Mouse (Mus musculus) gastrocnemius, postnatal 4 days (tissue): ENCODE results near the gene Dkk3. TPM values are rescaled to one million over a fixed set of nuclear protein-coding genes. Genes with fewer than 3 reads are reported as not detected.
"Not testable (repeated sequence)": the region's sequence is repeated elsewhere in the genome, so short reads cannot be mapped to it uniquely, and the experiment has no call there.

Experiments
- DNase-seq, 2 experiments: peaks; one replicate each; pipeline ENCODE4 v3.0.0; 2021 to 2022; ENCODE audit warnings: low spot score in 2 of 2, mixed read lengths in 2 of 2
- total RNA-seq, 2 experiments: library from RNA; stranded (reverse); gene quantifications; 2 replicates each; pipeline ENCODE4 v1.2.3; 2021

The Dkk3 gene
- total RNA-seq, 2 experiments from 2014 or later = 15.8 to 20.6 TPM

GRCm38 (mm10) chr7:112172669-112173068, 13.8 kb upstream of the Dkk3 start:
- DNase-seq = no peak

- no peak for DNase-seq
Measured at GRCm38 (mm10) chr7:112169955-112170692, 11.3 kb upstream of the Dkk3 start.

GRCm38 (mm10) chr7:112165593-112165992, 6.7 kb upstream of the Dkk3 start:
- DNase-seq = no peak

GRCm38 (mm10) chr7:112165032-112165431, 6.2 kb upstream of the Dkk3 start:
- DNase-seq = not testable (repeated sequence)

DNA sequence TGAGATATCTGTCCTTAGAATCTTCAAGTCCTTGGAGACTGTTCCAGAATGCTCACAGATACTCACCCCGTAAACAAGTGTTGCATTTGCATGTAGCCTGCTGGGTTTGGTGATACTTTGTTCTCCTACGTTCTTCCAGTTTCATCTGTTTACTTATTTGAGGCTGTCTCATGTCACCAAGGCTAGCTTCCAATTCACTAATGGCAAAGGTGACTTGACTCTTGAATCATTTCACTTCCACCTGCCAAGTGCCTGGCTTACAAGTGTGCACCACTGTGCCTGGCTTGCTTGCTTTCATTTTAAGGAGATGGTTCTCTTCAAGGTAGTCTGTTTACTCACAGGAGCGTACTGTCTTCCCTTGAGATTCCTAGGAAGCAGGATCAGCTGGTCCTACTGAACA, 5.6 kb upstream of the Dkk3 start:
- no peak for DNase-seq

DNA sequence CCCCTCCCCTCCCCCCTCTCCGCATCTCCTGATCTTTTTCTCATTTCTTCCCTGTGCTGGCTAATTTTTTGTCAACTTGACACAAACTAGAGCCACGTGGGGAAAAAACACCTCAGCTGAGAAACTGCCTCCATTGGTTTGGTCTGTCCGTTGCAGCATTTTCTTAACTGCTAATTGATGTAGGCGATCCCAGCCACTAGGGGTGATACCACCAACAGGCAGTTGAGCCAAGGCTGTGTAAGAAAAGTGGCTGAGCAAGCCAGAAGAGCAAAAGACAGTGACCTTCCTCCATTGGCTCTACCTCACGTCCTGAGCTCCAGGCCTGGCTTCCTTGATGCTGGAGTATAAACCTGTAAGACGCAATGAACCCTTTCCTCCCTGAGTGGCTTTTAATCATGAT, 978 bp upstream of the Dkk3 start:
- no peak for DNase-seq

- DNase-seq = peak in 1 of 2 experiments; percentile 29
Measured at GRCm38 (mm10) chr7:112158316-112158741, 528 bp downstream of the Dkk3 start.

DNA sequence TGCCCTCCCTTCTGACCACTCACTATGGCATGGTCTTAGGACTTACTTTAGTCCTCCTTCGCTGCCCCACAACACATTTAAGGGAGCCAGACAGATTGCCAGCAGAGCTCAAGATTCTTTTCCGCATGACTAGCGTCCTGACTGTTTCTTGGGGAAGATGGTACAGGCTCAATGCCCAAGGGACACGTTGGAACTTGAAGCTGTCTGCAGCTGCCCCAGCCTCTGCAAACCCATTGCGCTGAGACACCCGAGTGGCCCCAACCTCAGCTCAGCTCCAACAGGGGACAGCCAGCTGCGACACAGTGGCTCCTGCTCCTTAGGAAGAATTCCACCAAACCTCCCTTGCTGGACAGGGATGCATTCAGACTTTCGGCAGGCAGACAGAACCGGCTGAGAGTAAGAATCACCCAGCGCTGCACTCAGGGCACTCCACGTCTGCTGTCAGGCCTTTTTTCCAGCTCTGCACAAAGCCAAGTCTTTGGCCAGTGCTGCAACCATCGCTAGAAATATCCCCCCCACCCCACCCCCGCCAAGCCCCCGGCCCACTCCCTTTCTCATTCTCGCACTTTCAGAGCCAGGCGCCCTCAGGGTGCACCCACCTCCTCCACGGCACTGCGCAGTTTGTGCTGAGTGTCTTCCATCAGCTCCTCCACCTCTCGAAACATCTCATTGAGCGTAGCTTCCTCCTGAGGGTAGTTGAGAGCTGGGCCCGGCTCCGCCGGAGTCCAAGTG, 1.1 kb downstream of the Dkk3 start:
- no peak for DNase-seq

- DNase-seq = no peak
Measured at GRCm38 (mm10) chr7:112155194-112155593, 3.7 kb downstream of the Dkk3 start.

DNA sequence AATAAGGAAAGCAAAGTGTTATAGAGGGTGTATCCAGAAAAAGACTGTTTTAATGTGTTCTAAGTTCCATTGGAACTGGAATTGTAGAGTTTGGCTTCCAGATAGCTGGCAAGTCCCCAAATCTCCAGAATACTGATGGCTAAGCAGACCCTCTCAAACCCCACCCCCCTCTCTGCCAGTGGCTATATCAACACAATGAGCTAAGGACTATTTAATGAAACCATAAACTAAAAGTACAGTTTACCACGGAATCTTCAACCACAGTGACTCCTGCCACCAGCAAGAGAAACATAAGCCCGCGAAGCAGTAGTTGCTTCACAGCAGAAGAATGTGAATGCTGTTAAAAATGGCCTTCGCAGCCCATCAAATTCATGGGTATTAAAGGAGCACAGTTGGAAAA, 4.4 kb downstream of the Dkk3 start:
- DNase-seq = no peak

DNA sequence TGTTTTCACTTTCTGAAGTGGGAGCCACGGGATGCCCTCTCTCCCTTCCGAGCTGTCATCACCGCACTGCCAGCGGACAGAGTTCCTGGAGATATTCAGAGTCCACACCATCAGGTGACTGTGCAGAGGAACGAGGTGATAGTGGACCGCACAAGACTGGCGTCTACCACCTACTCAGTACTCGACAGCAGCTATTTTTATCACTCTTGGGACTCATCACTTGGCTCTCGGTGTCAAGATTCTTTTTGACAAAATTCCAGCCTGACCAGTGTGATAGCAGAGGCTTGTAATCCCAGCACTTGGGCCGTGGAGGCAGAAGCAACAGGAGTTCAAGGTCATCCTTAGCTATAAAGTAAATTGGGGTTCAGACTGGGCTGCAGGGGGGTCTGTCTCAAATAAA, 9.7 kb downstream of the Dkk3 start:
- no peak for DNase-seq

DNA sequence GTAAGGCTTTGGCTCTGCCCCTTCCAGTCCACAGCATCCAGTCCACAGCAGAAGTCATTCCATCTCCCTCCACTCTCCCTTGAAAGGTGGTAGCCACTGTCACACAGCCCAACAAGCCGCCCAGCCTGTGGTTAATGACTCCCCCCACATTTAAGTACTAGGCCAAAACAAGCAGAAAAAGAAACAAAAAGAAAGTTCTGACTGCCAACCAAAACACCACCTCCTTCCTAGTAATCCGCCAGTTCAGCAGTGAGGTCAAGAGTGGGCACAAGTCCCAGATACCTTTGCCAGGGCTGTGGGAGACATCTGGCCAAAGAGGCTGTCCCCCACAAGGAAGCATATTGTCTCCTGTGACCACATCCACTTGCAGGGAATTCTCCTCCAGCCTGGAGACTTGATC, 10.9 kb downstream of the Dkk3 start:
- DNase-seq = no peak

DNA sequence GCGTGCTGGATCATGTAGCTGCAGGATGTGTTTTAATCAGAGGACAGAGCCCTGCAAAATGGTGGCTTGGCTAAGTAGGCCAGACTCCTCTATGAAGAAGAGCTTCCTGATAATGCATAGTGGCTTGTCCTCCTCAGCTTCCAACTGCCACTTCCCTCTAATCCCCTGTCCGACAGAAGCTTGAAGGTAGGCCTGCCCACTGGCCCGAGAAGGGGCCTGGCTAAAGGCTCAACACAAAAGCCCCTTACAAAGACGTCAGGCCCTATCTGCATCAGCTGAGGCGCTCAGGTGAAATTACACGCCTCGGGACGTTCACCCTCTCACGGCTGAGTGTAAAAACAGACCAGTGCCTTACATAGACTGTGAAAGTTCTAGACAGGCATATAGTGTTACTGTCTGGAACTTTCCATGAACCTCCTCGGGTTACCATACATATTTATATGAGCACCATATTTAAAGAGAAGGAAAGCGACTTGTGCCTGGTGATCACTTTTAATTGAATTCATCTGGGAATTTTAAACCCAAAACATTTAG, 14.1 kb downstream of the Dkk3 start:
- DNase-seq = no peak

DNA sequence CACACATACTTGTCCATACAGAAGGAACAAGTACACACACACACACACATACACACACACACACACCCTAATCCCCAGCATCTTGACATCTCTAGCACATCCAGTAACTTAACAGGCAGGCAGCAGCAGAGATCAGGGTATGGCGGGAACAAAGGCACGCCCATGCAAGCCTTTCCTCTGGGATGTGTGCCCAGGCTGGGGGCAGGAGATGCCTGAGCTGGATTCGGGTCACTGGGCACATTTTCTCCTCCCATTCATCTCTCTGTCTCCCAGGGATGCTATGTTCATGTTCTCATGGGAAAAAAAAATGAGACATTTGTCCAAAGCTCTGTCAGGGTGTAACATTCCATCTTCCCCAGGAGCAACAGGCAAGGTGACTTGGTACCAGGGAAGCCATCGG, 14.9 kb downstream of the Dkk3 start:
- DNase-seq = no peak

DNA sequence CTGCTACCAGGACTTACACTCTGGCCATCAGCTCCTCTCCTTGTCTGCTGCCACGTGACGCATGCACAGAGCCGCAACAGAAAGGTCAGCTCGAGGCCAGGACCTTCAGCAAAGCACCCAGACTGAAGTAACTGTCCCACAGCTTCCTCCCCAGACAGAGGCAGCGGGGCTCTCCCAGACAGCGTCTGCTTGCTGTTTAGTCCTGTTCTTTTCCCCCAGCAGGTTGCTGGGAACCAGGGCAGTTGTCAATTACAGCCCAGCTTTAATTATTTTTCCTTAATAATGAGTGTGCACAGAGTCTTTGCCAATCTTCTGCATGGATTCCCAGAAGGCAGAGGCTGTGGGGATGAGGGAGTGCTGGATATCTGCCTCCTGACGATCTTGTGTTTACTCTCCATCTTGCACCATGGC, 15.8 kb downstream of the Dkk3 start:
- no peak for DNase-seq

- no peak for DNase-seq
Measured at GRCm38 (mm10) chr7:112142616-112143015, 16.2 kb downstream of the Dkk3 start.

DNA sequence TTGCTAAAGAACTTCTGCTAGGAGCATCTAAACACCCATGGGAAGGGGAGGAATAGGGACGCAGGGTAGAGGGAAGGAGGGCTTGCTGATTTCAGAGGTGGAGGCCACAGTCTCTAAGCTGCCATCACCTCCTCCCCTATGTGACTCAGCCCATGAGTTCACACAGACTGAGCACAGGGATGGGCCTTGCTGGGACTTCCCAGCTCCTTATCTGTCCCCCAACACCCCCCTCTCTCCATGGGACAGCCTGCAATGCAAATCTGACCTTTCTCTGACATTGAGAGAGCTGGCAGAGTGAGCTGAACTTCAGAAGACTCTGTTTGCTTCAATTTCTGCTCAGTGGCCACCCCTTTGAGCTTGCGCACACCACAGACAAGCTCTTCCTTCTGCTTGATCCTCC, 18.1 kb downstream of the Dkk3 start:
- no peak for DNase-seq

- DNase-seq = no peak
Measured at GRCm38 (mm10) chr7:112138509-112139405, 20.1 kb downstream of the Dkk3 start.

DNA sequence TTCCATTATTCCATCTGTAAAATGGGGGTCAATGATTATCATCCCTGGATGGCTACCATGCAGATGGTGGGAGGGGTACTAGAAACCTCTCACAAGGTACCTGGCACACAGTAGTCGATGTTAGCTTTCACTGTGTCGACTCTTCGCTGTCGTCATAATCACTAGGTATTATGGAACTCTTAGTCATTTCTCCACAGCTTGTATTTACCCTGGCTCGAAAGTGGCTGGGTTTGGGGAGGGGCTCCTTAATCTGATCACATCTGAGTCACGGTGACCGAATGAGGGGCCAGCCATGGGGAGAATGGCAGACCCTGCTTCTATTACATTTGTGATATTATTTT, 20.7 kb downstream of the Dkk3 start:
- DNase-seq = no peak

DNA sequence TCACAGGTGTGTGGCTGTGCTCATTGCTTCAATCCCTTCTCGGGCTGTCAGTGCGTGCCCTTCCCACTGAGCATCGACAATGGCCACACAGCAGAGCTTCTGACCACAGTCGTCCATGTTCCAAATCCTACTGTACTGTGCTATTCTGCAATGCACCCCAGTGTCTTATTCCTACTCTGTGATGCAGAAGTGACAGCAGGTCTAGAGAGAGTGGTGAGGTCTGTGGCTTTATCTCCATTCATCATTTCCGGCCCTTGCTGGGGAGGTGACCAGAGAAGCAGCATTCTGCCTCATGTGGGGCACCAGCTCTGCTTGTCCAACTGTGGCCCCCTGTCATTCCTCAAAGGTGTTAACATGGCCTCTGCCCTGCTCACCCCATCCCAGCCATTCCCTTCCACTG, 22.3 kb downstream of the Dkk3 start:
- DNase-seq = no peak

DNA sequence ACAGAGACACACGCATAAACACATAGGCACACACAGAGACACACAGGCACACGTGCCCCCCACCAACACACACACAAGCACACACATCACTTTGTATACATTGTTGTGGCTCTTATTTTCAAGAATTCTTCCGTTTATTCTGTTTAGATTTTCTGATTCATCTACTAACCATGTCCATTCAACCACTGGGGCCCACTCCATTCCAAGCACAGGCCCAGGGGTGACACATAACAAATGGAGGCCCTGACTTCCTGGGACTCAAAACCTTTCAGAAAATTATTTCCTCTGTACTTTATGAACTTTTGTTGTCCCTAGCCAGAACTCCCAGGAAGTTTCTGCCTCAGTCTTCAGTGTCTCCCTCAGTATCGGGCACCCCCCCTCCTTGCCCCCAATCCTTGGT, 23.7 kb downstream of the Dkk3 start:
- DNase-seq = no peak

- DNase-seq = no peak
Measured at GRCm38 (mm10) chr7:112133277-112133676, 25.6 kb downstream of the Dkk3 start.
